Mouse (Mus musculus) frontal cortex, postnatal 14 days (tissue): Measurements from ENCODE around the gene Slc13a5.
A peak's percentile ranks its signal among the peaks of the same experiment; 100 is the strongest.

Experiments
- DNase-seq, 2 experiments: peaks; one replicate each; pipeline ENCODE4 v3.0.0; 2022; ENCODE audit warnings: low spot score in 2 of 2

Gene Slc13a5

DNA sequence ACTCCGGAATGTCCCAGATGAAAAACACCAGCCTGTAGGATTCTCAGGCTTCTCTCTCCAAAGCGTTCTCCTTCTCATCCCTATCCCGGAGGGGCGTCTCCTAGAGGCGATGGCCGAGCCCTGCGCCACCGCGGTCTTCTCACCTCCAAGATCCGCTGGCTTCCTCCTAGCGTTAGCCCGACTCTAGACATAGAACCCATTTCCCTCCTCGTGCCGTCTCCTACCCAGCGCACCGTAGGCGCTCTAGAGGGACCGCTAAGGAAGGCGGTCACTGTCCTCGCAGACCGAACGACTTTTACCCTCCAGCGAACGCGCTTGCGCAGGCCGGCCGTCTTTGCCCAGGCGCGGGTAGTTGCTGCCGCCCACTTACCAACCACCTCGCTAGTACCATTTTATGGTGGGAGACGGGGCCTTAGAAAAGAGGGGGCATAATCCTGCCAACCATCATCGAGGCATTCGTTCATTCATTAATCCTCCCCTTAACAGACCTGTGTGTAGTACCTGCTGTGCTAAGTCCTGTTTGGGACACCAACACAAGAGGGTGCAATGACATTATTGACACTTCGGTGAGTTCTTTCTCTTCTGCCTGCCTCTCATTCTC lies at the start of gene Slc13a5:
Gene Slc13a5, minus strand, starts transcription at position 263 of the 601 bp plus-strand sequence.
- no peak for DNase-seq

DNA sequence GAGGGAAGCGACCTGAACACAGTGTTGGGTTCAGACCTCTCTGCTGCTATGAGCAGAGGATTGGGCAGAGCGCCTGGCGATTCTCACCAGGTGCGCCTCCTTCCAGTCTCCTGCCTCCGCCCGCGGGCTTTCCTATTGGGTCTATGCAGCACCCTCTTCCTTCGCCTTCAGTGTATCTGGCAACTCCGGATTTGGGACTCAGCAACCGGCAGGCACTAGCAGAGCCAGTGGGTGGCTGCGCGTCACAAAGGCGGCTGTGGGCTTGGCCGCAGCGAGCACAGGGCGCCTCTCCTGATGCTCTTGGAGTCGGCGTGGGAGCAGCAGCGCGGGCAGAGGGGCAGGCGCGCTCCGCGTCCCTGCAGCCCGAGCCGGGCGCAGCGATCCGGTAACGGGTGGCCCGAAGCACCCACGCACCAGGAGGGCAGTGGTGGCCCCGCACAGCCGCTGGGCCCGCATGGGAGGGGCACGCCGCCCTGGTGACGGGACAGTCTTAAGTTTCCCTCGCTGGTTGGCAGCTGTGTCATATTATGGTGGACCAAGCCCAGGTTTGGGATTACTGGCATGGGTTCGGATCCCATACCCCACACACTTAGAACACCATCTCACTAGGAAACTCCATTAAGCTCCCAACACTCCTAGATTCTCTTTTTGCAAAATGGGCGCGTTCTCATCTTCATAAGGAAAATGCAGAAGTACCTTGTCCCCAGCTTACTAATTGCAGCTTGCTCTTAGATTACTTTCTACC lies 47.3 kb upstream of the Slc13a5 start, which contains the start of gene Fbxo39:
Gene Fbxo39, plus strand, starts transcription at position 294 of the 745 bp plus-strand sequence.
- peak in 1 of 2 experiments; percentile 29 for DNase-seq

DNA sequence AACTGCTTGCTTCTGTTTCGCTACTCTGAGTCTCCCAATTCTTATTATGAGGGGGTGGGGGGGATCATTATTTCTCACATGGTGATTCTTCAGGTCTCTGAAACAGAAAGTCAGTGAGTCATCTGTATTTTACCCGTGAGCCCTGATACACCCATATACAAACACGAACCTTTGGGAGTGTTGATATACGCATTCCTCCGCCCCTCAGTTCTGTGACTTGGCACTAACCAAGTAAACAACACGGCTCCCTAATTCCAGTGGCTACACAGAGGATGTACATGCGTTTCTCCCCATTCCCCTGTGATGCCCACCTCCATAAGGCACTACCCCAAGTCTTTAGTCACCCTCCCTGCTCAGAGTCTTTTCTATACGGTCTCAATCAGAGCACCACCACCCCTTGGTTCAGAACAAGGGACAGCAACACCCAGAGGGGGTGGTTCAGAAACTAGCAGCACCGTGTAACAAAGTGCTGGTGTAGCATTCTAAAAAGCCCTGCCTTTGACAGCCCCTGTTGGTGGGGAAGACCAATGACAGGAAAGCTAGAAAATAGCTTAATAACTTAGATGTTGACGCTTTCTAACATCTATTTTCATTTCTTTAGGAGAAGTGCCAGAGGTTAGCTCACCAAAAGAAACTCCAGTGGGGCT lies 44.5 kb upstream of the Slc13a5 start:
- no peak for DNase-seq

DNA sequence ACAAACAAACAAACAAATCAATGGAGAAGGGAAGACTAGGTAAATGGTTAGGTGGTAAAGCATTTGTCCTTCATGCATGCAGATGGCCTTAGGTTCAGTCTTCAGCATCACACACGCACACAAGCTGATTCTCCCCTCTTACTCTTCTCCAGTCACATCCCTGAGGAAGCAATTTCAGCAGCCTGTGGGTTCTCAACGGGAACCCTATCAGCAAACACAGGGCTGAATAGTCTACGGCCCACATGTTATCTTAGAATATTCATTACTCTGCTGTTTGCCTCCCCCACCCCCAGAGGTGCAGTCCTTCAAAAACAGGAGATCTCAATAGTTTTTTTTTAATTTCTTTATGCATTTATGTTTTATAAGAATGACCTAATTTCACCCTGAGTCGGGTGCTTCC lies 43.5 kb upstream of the Slc13a5 start:
- DNase-seq, result no peak

DNA sequence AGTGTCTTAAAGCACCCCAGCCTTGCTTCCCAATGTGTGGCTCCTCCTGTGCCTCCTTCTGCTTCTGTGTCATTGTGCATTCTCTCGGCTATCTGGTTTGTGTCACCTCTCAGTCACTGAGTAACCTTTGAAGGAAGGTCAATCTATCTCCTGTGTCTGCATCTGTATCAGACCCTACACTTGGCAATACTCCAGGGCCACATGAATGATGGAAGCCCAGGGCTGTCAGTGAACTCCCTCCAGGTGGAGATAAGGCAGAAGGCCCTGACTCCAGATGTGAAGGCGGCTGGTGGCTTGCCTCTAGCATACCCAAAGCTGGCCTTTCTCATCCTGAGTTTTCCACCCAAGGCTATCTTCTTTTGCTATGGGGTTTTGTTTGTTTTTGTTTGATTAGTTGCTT lies 42.0 kb upstream of the Slc13a5 start:
- DNase-seq, result no peak

DNA sequence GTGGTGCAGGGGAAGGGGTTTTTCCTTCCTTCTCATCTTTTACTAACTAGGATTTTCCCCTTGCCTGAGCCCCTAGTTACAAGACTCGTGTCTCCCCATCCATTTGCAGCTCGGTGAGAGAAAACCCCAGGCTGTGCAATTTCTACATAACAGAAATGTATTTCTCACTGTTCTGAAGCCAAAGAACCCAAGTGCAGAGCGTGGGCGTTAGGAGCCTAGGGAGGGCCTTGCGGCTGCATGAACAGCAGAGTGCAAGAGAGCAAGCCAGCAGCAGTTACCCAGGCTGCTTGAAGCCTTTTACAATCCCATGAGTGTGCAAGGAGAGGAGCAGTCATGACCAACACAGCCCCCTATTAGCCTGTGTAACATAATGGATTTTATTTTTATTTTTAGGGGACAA lies 40.4 kb upstream of the Slc13a5 start:
- no peak for DNase-seq

DNA sequence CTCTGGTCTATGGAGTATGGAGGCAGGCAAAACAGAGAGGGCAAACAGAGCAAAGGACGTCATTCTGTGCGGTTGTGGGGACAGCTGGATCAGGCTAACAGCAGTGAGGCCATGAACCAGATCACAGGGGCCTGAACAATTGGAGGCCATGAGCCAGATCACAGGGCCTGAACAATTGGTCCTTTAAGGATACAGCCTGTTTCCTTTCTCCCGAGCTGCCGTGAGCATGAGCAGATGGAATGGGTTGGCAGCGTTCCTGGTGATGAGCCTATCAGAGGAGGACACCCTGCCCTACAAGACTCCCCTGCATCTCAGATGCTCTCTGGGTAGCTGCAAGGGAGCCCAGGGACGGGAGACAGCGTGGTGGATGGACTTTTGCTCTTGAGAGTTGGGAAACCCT lies 35.2 kb upstream of the Slc13a5 start:
- peak; percentile 14 to 29 for DNase-seq

DNA sequence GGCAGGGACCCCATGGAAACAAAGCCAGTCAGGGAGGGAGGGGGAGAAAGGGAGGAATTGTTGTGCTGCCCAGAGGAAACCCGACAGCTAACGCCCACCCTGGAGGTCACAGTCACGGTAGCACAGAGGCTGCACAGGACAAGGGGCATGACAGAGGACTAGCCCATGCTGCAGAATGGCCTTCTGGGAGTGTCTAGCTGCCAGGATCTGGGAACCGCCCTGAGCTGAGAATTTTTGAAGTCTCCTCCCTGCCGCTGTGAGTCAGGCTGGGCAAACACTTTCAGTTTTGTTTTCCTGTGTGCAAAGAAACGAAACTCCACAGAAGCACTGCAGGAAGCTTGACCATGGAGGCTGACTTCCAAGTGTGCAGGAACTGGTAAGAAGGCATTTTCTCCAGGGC lies 34.3 kb upstream of the Slc13a5 start, which contains the start of gene Xaf1:
Gene Xaf1, plus strand, starts transcription at position 296 of the 400 bp plus-strand sequence.
- no peak for DNase-seq

DNA sequence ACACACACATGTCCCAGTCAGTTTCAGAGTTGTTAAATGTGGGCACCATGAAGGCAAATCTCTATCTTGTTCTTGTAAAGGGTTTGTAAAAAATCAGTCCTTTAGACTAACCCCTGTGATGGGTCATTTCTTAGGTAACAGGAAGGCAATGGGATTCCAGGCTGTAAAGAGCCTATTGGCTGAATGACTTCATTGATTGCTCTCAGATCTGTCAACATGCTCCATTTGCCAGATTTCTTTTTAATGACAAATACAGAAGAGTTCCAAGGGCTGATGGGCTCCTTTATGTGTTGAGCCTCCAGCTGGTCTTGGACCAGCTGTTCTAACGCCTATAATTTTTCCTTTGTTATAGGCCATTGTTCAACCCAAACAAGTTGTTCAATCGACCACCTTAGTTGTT lies 26.1 kb upstream of the Slc13a5 start:
- DNase-seq, result no peak

DNA sequence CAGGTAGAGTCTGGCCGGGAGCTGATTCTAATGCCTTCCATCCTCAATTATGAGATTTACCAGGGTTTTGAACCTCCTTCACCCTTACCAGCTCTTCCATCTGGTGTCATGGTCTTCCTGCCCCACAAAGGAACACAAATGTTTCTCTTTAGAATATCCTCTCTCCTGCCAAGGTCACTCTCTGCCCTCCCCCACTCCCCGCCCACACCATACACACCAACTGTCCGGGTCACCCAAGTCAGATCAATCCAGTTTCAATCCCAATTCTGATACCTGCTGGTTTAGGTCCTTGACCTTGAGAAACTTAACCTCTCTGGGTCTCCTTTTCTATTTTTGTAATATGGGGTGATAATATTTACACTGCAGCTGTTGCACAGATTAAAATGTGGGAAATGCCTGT lies 20.5 kb upstream of the Slc13a5 start:
- no peak for DNase-seq

DNA sequence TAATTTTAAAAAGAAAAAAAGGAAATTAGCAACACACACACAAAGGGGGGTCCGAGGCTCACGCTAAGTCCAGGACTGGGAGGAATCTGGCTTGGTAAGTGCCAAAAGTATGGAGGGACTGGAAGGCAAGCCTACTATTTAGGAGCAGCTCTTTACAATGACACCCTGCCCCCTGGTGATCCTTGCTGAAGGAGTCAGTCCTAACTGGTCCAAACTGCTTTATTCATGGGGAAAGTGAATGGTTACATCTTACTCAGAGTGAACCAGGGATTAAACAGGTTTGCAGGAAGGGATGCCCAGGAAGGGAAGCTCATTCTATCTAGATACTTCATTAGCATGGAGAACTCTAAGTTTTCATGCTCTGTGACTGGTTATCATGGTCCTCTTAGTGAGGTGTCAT lies 20.1 kb upstream of the Slc13a5 start:
- DNase-seq, result no peak

DNA sequence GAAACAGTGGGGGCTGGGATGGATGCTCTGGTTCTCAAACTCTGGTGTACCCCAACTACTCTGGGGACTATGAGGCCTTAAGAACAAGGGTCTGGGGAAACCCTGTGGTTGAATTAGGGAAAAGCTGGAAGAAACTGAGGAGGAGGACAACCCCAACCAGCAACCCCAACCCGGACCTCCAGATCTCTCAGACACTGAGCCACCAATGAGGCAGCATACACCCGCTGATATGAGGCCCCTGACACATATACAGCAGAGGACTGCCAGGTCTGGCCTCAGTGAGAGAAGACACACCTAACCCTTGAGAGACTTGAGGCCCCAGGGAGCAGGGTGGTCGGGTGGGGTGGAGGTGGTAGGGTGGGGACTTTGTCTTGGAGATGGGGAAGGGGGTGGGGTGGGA lies 19.6 kb upstream of the Slc13a5 start:
- no peak for DNase-seq

DNA sequence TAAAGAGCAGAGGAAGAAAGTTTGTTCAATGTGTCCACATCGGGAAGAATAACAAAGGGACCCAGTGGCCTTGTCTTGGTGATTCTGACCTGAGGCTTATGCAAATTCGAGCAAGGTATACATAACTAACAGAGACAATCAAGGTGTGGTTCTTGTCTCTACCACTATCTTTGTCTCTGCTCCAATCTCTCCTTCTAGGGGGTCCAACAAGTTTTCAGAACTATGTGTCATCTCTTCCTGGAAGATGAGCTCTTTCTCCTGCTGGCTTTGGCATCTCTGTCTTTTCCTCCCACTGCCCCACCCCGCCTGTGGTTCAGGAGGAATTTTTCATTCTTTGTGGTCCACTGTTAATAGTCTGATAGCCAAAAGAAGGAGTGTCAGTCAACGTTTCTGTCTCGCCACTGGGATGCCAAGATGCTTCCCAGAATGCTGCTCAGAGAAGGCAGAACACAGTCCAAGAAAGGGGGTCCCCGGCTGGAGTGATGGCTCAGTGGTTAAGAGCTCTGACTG lies 19.0 kb upstream of the Slc13a5 start:
- no peak for DNase-seq

DNA sequence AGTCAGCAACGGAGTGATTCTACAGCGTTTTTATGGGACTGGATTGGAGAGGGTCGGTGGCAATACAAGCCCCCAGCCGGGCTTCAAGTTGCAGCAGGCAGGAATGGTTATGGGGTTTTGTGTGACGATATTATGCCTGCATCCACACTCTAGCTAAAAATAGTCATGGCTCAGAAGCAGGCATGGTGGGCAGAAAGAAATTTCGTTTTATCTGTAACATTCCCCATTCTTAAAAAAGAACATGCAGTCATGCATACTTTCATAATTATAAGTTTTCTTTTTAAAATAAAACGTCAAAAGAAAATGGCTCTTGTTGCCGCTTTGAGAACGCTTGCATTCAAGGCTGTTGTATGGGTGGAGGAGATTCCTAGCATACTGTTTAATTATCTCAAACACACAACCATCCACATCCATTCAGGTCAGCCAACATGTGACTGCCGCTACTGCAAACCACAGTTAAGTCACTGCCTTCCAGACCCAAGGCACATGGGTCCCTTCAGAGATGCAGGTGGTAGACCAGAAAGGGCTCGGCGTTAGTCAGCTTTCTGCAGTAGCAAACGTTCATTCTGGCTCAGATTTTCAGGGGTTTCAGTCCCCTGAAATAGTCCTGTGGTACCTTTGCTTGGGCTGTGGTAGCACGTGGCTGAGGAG lies 17.6 kb upstream of the Slc13a5 start:
- DNase-seq, result no peak

DNA sequence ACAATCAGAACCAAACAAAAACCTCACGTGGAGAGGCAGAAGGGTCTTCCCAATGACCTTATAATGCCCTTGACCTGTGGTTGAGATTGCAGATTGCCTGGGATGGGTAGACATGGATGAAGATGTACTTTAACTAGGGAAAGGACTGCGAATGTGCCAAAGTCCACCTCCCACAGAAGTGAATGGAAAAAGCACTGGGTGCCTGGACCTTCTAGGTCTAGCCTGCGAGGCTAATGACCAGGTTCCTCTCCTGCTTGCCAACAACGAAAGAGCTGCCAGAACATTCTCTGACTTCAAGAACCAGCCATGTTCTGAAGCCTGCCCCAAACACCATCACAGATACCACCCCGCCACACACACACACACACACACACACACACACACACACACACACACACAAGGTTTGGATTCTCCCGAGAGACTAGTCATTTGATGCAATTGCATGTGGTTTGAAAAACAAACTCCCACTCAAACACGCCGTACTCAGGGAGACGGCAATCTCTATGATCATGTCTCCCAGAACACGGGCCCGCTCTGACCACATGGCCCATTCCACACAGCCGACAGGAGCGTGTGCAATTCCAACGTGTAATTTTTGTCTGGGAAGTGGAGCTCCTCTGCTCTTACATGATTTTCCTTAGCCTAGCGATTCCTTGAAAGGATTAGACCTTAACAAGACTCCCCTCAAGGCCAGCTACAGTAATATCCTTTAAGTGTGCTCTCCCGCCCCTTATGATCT lies 16.6 kb upstream of the Slc13a5 start:
- DNase-seq, result no peak

DNA sequence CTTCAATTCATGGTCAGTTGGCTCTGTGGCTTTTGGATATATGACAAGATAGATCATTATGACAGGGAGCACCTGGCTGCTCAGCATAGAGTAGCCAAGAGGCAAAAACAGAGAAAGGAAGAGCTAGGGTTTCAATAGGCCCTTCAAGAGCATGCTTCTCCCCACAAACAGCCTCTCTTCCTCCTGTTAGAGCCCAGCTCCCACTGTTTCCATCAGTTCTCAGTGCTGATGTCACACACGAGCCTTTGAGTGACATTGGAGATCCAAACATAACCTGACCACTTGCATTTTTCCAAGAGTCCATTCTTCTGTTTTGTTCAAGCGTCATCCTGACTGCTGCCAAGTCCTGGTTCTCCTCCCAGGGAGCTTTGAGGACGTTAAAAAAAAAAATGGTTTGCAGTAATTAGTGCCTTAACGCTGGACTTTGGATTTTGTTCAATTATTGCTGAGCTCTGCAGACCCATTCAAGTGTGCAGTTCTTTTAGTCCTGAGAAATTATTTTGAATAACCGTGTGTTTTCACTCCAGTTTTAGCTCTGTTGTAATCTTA lies 14.9 kb upstream of the Slc13a5 start:
- DNase-seq, result no peak

DNA sequence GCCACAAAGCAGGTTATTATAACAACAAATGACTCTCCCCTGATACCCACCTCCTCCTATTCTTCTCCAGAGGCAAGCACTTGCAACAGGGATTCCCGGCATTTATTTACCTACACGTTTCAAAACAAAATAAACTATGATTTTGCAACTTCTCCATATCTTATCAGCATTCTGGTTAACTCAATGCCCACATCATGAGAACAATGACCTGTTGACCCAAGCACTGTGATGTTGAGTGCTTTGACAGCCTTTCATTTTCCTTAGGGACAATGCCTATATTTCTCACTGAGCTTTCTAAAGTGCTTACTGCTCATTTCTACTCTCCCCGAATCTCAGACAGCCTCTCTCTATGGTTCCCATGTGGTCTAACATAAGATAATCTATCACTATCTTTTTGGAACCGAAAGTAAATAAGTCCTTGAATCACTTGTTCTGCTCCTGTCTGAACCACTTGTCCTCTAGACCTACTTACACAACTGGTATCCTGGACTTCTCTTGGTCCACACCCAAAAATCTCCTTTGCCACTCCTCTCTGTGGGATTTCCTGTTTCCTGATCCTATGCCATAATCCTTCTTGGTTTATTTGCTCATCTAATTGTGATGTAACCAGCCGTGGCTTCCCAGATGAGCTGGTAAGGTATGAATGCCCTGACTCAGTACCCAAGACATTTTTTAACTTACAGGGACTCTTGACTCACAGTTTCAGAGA lies 14.3 kb upstream of the Slc13a5 start:
- no peak for DNase-seq

DNA sequence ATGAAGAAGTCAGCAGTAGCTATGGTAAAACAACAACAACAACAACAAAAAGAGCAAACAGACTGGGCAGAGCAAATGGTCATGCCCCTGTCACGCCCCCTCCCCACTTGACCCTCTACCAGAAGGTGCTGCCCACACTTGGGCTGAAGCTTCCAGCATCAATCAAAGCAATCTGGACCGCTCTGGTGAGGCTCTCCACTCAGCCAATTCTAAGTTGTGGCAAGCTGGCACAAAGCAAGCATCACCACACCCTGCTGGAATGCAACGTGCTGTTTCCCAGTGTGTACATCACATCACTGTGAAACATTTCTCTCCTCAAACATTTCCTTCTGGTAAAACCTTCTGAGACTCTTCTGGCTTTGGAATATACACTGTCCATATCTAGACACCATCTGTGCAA lies 6.3 kb upstream of the Slc13a5 start:
- no peak for DNase-seq

DNA sequence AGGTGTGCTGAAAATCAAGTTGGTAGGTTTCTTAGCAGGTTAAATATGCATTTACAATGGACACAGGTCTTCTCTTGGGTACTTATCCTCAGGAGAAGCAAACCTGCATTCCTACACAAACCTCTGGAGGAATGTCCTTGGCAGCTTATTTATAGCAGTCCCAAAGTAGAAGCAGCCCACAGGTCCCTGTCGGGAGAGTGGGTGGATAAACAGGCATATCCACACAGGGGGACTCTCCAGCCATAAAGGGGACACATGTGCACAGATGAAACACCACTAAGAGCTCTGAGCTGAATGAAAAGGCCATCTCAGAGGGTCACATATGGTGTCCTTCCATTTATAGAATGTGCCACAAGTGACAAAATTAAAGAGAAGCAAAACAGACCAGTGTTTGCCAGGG lies 4.7 kb upstream of the Slc13a5 start:
- no peak for DNase-seq

DNA sequence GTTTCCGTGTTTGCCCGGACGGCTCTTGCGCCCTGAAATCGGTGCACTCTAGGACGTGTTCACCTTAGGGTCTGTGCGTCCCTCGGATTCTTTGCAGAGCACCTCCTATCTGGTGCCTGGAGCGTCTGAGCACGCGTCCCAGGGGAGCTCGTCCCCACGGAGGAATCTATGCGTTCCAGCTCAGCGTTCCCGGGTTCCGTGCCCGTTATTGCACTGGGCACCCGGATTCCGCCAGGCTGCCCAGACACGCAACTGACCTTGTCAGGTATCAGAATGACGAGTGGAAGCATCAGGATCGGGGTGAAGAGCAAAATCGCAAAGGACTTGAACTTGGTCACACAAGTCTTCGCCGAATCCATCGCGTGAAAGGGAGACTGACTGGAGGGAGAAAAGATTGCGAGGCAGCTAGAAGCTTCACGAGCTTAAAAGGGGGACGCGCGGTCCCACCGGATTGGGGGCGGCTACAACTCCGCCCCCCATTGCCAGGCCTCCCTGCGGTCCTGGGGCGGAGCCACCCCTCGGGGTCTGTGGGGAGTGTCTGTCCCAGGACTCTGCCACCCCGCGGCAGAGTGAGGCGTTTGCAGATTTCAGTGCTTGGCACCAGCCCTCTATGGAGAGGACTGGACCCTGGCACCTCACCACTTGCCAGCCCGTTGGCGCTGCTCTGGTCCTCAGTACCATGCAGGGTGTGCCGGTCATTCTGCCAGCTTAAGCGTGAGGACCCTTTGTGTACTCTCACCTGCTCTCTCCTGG lies 639 bp downstream of the Slc13a5 start:
- peak; percentile 34 to 40 for DNase-seq
